8 mouse cellular contexts compared by ENCODE assay signal in genomic region chr1:98748886-98749285, GRCm38 (mm10).
DNase-seq lines count a peak whose midpoint lies in the region; ATAC-seq lines count a peak whose summit lies in the region.

No protein-coding gene starts in this region.

- peak; percentile 52 for ATAC-seq in granulocyte monocyte progenitor cell, adult 5-6 weeks (replicated peaks; ENCODE audit: poor library complexity, severe bottlenecking)

- peak; percentile 6 for DNase-seq in adrenal gland, postnatal 10 days
- no peak for DNase-seq in adrenal gland, postnatal 4 days (ENCODE audit: low spot score in 2 of 2)
- peak; percentile 82 for DNase-seq in brain, adult 2 months (ENCODE audit: low read depth, low spot score)
- DNase-seq in left cerebral cortex, postnatal 25 days (ENCODE audit: low spot score in 2 of 2) = peak; percentile 60 to 67
- DNase-seq in right cerebral cortex, postnatal 10 days (ENCODE audit: low spot score in 2 of 2) = peak; percentile 61 to 64
- DNase-seq in urinary bladder, postnatal 4 days (ENCODE audit: low spot score in 2 of 2) = no peak
- DNase-seq in cerebellum, adult 11-12 months = no peak

- intact Hi-C loops in left cerebral cortex, postnatal 25 days (cut with DNase I) = no loop called here

Comparison
In these comparisons a context has a peak if more than half of its experiments do, and no peak if none do; other contexts are left out.
1. DNase-seq: peak in adrenal gland, postnatal 10 days (single experiment), brain, adult 2 months (single experiment), left cerebral cortex, postnatal 25 days (2 of 2) and right cerebral cortex, postnatal 10 days (2 of 2); none in adrenal gland, postnatal 4 days (0 of 2), urinary bladder, postnatal 4 days (0 of 2) and cerebellum, adult 11-12 months (single experiment).